Mouse (Mus musculus): ENCODE measurements around the gene Parp1.

Gene Parp1

GRCm38 (mm10) chr1:180587792-180588442 lies 19.2 kb downstream of the Parp1 start:
- TF ChIP-seq GATA4 (IDR thresholded peaks at IDR 0.05; ENCODE audit: insufficient replicate concordance, low read length), result no peak

DNA sequence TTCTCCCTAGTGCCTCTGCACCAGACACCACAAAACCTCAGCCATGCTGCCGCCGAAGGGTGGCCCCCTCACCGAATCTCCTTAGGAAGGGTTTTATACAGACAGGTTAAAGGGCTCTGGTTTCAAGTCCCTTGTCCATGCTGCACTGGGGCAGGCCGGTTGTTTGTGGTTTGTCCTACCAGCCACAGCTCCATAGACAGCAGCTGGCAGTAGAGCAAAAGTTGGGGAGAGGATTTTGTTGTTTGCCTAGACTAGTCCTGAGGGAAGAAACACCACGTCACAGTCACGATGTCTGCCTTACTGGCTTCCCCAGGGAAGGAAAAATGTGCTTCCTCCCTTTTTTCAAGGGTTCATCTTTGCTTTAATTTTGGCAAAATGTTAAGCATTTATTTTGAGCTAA lies 31.9 kb downstream of the Parp1 start:
- TF ChIP-seq GATA4 (IDR thresholded peaks at IDR 0.05; ENCODE audit: insufficient replicate concordance, low read length), result no peak

DNA sequence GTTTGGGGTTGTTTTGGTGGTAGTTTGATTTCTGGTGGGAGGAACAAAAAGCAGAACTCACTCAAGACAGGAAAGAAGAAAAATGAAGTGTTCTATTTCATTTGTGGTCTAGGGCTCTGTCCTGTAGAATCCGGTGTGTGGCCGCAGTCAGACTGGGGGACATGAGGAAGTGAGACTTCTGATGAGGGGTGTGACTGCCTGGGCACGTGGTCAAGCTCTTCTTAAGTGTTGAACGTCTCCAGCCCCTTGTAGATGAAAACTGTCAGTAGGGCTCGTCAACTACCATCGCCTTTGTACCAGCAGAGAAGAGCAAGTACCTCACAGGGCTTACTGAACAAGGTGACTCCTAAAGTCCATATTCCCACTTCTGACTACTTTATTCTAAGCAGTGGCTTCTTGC lies 33.1 kb downstream of the Parp1 start:
- no peak for TF ChIP-seq GATA4 (IDR thresholded peaks at IDR 0.05; ENCODE audit: insufficient replicate concordance, low read length)

DNA sequence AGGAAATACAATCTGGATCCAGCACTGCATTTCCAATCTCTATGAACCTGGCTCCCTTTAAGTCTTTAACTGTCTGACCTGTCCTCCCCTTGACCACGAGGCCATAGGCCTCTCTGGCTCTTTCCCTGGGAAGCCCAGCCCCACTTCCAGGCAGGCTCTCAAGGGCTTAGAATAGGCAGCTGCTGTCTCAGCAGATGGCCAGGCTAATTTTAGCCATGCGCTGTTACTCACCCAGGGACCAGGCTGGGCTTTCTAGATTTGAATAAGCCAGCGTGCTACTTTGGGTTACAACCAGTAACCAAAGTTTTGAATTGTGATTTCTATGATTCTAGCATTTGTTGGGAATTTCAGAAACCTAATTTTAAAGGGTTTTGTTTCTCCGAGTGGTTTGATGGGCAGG lies 35.9 kb downstream of the Parp1 start:
- TF ChIP-seq GATA4 (IDR thresholded peaks at IDR 0.05; ENCODE audit: insufficient replicate concordance, low read length), result no peak

GRCm38 (mm10) chr1:180606106-180606505 lies 37.4 kb downstream of the Parp1 start:
- no peak for TF ChIP-seq GATA4 (IDR thresholded peaks at IDR 0.05; ENCODE audit: insufficient replicate concordance, low read length)

GRCm38 (mm10) chr1:180606796-180607577 lies 38.3 kb downstream of the Parp1 start:
- no peak for TF ChIP-seq GATA4 (IDR thresholded peaks at IDR 0.05; ENCODE audit: insufficient replicate concordance, low read length)

DNA sequence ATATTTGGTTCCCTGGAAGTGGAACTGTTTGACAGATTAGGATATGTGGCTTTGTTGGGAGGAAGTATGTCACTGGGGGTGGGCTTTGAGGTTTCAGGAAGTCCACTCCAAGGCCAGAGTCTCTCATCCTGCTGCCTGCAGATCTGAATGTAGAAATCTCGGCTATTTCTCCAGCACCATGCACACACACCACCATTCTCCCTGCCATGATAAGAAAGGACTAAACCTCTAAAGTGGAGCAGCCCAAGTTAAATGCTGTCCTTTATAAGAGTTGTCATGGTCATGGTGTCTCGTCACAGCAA lies 38.8 kb downstream of the Parp1 start:
- no peak for TF ChIP-seq GATA4 (IDR thresholded peaks at IDR 0.05; ENCODE audit: insufficient replicate concordance, low read length)

GRCm38 (mm10) chr1:180616762-180617161 lies 48.0 kb downstream of the Parp1 start:
- TF ChIP-seq GATA4 (IDR thresholded peaks at IDR 0.05; ENCODE audit: insufficient replicate concordance, low read length), result no peak

GRCm38 (mm10) chr1:180622389-180622788 lies 53.7 kb downstream of the Parp1 start:
- no peak for TF ChIP-seq GATA4 (IDR thresholded peaks at IDR 0.05; ENCODE audit: insufficient replicate concordance, low read length)

DNA sequence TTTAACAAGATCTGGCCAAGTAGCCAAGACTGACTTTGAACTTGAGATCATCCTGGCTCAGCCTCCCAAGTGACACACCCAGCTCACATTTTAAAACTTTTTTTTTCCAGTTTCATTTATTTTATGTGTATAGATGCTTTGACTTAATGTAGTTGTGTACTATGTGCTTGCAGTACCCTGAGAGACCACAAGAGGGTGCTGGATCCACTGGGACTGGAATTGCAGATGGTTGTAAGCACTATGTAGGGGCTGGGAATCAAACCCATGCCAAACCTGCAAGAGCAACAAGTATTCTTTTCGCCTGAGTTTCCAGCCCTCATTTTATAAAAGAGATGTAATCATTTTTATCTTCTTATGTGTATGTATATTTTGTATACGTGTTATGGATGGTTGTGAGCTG lies 55.2 kb downstream of the Parp1 start:
- no peak for TF ChIP-seq GATA4 (IDR thresholded peaks at IDR 0.05; ENCODE audit: insufficient replicate concordance, low read length)

- TF ChIP-seq GATA4 (IDR thresholded peaks at IDR 0.05; ENCODE audit: insufficient replicate concordance, low read length), result no peak
Observed at GRCm38 (mm10) chr1:180626141-180626540, 57.4 kb downstream of the Parp1 start.

DNA sequence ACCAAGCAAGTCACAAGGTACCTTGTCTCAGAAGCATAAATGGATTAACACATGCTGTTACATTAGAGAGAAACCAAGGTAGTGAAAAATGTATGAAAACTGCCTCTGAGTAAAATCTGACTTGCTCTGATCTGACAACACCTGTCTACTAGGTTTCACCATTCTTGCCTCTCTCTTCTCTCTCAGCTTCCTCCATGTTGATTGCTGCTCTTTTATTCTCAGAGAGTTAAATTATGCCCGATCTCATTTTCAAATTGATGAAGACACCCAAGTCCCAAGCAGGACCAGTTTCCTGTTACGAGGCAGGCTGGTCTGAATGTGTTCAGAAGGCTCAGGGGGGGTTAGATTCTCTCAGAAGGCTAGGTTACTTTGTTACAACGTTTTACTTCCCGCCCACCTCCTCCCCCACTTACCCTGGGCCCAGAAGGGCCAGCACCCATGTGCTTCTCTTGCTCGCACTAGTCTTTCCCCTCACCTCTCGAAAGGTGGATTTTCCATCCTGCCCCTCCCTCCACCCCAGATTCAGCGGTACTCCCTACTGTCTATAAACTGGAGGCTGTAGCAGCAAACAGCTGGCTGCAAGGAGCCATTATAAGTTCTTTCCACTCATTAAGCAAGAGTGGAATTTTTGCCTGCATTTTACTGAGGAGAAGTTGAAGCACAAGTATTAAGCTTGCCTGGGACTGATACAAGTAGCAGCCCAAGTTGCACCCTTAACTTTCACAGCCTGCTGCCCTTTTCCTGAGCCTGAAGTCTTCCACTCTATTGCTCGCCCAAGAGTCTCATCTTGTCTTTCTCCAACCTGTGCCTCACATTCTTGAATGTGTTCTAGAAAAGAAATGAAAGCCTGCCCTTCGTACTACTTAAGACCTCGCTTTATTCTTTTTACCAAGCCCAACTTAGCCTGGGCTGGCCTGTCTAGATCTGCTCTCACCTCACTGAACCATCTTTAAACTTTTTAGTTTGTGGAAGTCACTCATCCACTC lies 71.0 kb downstream of the Parp1 start:
- TF ChIP-seq GATA4 (IDR thresholded peaks at IDR 0.05; ENCODE audit: insufficient replicate concordance, low read length), result no peak

DNA sequence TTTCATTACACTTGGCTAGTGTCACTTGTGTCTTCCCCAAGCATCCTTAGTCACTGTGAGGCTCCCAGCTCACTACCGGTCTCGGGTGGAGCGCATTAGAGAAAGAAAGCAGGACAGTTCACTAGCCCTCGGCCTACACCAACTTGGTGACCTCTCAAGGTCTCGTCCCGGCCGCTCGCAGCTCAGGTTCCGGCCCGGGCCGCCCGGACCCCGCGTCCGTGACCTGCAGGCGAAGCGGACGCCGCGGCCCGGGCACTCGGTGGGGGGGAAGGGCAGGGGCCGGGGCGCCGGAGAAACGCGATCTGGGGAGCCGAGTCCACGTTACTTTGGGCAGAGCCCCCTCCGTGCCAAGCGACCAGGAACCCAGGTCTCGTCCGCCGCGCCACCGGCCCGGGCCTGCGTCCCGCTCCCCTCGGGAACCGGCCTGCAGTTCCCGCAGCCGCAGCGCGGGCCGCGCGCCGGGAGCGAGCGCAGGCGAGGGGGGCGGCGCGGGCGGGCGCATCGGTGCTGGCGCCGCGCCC lies 71.9 kb downstream of the Parp1 start:
- TF ChIP-seq GATA4 (IDR thresholded peaks at IDR 0.05; ENCODE audit: insufficient replicate concordance, low read length), result no peak

- no peak for TF ChIP-seq GATA4 (IDR thresholded peaks at IDR 0.05; ENCODE audit: insufficient replicate concordance, low read length)
Observed at GRCm38 (mm10) chr1:180641137-180641517, 72.4 kb downstream of the Parp1 start, which contains the start of gene Lin9. Lin9 (plus strand) TSS chr1:180641150.

- TF ChIP-seq GATA4 (IDR thresholded peaks at IDR 0.05; ENCODE audit: insufficient replicate concordance, low read length), result no peak
Observed at GRCm38 (mm10) chr1:180641518-180642227, 72.9 kb downstream of the Parp1 start.
